Mouse (Mus musculus) heart, adult 2 months (tissue): Measurements from ENCODE around the gene Stard3.
A peak's percentile ranks its signal among the peaks of the same experiment; 100 is the strongest.

Source experiments
- CTCF ChIP-seq: fragments of 200-600 bp; IDR thresholded peaks from 2 replicates; pipeline ENCODE4 v1.8.1; 2022; ENCODE audit warnings: antibody characterized with exemption, mild to moderate bottlenecking, moderate library complexity
- EP300 ChIP-seq: fragments of 200-500 bp; IDR thresholded peaks from 2 replicates; pipeline ENCODE4 v1.6.1; 2011; ENCODE audit warnings: low read depth, low read length, control low read depth; ENCODE audit not compliant: insufficient read depth
- POLR2A ChIP-seq: fragments of 200-500 bp; IDR thresholded peaks from 2 replicates; pipeline ENCODE4 v1.6.1; 2011; ENCODE audit warnings: mild to moderate bottlenecking, low read depth, low read length, control low read depth; ENCODE audit not compliant: insufficient read depth

GRCm38 (mm10) chr11:98383261-98384030 is 25.3 kb downstream of the Stard3 start, which contains the start of gene Tcap:
- TF ChIP-seq EP300: peak; percentile 95
- TF ChIP-seq CTCF: no peak
- peak; percentile 99 for TF ChIP-seq POLR2A
